Mouse (Mus musculus): ENCODE measurements around the gene Ankrd17.

Ankrd17 gene

DNA sequence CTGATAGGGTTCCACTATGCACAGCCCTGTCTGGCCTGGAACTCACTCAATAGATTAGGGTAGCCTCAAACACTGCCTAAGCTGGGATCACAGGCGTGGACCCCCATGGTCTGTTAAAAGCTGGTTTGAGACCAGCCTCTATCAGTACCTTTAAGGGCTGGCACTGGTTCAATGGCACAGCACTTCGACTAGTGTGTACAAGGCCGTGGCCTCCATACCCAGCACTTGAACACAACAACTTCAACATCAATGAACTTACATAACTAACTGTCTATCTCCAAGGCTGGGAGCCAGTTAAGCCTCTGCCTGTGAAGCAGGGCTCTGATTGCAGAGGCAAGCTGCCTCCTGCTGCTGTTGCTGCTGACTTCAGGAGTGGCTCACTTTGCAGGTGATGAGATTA lies 148.6 kb downstream of the Ankrd17 start:
- no peak for DNase-seq (ENCODE audit: low spot score in 2 of 2)

DNA sequence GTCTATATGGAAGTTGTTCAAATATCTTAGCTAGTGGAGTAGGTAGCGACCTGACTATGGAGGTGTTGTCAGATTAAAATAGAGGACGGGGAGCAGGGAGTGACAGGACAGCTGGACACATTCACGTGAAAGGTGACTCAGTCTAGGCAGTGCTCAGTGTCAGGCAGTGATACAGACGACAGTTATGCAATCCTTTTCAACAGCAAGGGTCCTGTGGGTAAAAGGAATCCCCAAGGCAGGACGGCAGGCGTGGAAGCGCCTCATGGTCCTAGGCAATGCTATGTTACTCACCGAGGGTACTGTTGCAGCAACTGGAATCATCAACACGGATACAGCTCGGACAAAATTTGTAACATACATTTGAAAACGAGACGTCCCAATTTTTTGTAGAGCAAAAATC lies 149.2 kb downstream of the Ankrd17 start:
- no peak for DNase-seq (ENCODE audit: low spot score in 2 of 2)

DNA sequence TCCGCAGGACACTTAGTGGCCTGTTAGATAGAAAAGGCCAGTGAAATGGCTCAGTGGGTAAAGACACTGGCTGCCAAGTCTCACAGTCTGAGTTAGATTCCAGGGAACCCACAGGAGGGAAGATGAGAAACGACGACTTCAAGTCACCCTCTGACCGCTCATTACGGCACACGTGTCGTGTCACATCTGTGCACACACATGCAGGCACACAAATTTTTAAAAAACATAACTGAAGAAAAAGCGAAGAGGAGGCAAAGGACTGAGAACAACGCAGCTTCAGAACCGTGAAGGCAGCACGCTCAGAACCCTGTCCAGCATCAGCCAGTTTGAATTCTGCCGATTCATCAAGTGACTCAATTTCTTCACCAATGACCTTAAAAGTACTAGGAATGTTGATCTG lies 153.0 kb downstream of the Ankrd17 start:
- DNase-seq (ENCODE audit: low spot score in 2 of 2), result no peak

DNA sequence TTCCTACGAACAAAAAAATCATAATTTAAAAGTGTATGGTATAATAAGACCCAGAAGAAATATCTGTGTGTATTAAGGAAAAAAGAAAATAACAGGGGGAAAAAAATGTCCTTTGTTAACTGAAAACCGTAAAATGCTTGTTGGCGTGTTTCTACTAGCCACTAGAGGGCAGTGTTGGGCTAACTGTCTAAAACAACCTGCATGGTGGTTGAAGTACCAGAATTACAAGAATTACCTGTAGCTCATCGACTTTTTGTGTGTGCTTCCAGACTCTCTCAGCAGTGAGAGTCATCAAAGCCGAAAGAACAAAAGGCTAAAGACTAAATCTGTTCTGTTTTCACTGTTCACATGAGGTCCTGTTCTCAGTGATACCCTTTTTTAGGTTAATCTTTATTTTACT lies 163.2 kb downstream of the Ankrd17 start:
- DNase-seq (ENCODE audit: low spot score in 2 of 2), result peak; percentile 14 to 44

DNA sequence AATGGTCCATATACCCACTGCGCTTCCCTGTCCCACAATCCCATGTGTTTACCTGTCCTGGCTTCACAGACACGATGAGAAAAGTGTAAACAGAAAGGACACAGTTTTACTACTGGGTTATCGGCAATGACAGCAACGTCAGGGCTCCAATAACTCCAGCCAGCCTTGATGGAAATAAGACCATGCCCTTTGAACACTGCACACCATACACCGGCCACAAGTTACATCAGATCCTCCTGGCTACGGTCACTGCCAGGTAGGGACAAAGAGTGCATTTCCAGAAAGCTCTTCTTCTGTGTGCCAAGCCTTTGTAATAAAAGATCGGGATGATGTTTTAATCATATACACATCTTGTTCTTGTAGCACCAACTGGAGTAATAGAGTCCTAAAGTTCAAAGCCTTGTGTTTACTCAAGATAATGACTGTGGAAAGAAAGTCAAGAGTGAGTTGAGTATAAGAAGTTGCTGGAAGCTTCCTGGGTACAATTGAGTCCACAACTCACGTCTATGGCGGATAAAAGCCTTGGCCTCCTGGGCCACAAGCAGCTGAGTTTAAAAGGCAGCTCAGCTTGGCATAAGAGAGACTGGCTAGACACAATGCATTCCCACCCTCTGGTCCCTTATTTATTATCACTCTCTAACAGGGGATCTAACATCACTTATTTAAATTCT lies 163.8 kb downstream of the Ankrd17 start:
- no peak for DNase-seq (ENCODE audit: low spot score in 2 of 2)

DNA sequence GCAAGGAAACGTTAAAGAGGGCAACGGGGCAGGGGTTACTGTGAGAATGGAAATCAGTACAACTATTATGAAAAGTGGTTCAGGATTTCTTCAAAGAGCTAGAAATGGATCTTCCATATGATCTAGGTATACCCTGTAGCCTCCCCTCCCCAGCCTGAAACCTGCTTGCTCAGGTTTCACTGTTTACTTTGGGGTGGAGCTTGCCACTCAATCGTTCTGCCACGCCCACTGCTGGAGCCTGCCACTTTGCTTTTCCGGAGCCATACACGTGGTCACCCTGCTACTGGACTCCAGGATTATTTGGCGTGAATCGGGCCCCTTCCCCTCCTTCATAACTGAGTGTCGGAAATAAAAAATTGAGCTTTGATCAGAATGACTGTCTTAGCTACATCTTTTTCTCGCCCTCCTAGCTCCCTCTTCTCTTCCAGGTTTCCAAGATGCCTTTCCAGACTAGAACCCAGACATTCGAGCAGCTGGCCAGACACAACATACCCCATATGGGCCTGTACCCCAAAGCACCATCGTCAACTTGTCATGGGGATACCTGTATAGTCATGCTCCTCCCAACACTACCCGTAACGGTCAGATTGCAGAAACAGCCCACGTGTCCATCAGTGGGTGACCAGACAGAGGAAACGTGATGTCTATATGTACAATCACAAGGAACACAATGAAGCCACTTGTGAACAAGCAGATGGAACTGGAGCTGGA lies 166.3 kb downstream of the Ankrd17 start:
- no peak for DNase-seq (ENCODE audit: low spot score in 2 of 2)

DNA sequence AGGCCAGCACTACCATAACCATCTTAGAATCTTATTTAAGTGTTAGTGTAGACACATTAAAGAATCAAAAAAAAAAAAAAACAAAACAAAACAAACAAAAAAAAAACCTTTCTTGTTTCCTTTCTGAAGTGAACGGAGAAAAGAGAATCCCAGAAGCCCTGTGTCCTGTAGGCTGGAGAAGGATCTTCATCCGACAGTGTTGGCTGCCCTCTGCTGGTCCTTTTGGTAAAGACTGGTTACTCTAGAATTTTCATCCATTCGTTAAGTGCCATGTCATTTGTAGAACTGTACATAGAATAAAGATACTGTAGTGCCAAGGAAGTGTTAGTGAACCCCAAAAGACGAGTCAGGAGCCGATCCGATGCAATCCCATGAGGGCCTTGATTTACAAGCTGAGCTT lies 171.5 kb downstream of the Ankrd17 start:
- DNase-seq (ENCODE audit: low spot score in 2 of 2), result no peak

DNA sequence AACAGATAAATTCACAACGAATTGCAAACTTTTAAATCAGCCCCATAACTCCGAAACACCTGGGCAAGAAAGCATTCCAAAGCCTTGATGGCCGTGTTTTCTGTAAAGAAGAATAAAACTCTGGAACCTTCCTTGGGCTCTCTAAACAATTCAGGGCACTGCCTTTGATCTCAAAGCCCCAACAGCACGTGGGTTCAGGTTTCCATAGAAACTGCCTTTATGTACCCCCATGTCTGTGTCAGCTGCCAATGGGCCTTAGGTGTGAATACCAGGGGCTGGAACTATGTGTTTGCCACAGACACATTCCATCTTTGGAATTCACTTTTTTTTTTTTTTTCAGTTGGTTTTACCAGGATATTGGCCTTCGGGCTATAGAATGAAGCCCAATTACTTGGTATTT lies 183.6 kb downstream of the Ankrd17 start:
- no peak for DNase-seq (ENCODE audit: low spot score in 2 of 2)

DNA sequence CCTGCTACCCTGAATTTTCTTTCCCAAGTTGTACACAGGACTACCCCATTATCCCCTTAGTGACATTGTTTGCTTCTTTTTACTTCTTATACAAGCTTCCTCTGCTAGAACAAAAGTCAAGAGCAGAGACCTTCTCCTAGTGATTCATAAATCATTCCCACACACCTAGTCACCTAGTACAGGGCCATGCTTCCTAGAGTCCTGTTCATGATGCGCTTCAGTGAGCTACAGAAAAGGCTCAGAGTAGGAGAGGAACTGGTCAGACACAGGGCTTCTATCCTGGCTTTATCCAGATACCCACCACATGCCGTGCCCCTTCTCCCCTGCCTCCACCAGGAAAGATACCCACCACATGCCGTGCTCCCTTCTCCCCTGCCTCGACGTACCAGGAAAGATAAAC lies 187.3 kb downstream of the Ankrd17 start:
- no peak for DNase-seq (ENCODE audit: low spot score in 2 of 2)

DNA sequence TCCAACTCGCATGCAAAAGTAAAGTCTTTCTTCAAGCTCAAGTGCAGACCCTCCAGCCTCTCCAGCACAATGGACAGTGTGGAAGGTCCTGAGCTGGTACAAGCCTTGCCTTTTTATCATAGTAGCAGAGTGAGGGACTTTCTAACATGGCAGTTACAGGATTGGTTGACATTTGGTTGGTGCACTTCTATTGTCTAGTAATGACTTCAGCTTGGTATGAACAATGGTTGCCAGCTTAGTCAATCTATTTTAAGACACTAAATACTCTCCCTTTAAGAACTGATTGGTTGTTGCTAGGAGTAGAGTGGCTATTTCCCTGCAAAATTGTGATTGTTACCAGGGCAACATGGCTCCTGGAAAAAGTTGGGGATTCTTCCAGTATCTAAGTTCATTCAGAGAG lies 188.3 kb downstream of the Ankrd17 start:
- no peak for DNase-seq (ENCODE audit: low spot score in 2 of 2)

Data from natural killer cell, adult 2 months (primary cell).